Mouse (Mus musculus) midbrain, embryonic 16.5 days (tissue): ENCODE results near the gene Wdr78. TPM values are rescaled to one million over a fixed set of nuclear protein-coding genes. Genes with fewer than 3 reads are reported as not detected.

Source experiments
- ATAC-seq: fragments of 200-750 bp; cut with Nextera tagmentation; 2 replicates; pipeline ENCODE4 v1.8.0; 2017; ENCODE audit warnings: moderate TSS enrichment
- H3K27ac ChIP-seq: fragments of 300-500 bp; sonication (generic); 2 replicates; pipeline ENCODE4 v1.5.1; 2014; ENCODE audit warnings: mild to moderate bottlenecking, low read length, mixed read lengths
- H3K27me3 ChIP-seq: fragments of 300-500 bp; sonication (generic); 2 replicates; pipeline ENCODE4 v1.6.1; 2014; ENCODE audit warnings: low read depth, low read length, mixed read lengths; ENCODE audit not compliant: control insufficient read depth, insufficient read depth
- H3K36me3 ChIP-seq: fragments of 300-500 bp; sonication (generic); 2 replicates; pipeline ENCODE4 v1.6.1; 2014; ENCODE audit warnings: mild to moderate bottlenecking, low read length, moderate library complexity, mixed read lengths; ENCODE audit not compliant: control insufficient read depth, insufficient read depth
- H3K4me1 ChIP-seq: fragments of 300-500 bp; sonication (generic); 2 replicates; pipeline ENCODE4 v1.6.1; 2014; ENCODE audit warnings: mild to moderate bottlenecking, low read length, mixed read lengths; ENCODE audit not compliant: control insufficient read depth, insufficient read depth
- H3K4me2 ChIP-seq: fragments of 300-500 bp; sonication (generic); 2 replicates; pipeline ENCODE4 v1.6.1; 2014; ENCODE audit warnings: mild to moderate bottlenecking, low read length, mixed read lengths
- H3K4me3 ChIP-seq: fragments of 300-500 bp; sonication (generic); 2 replicates; pipeline ENCODE4 v1.5.1; 2014; ENCODE audit warnings: low read depth, mild to moderate bottlenecking, low read length, moderate library complexity, mixed read lengths
- H3K9ac ChIP-seq: fragments of 300-500 bp; sonication (generic); 2 replicates; pipeline ENCODE4 v1.6.1; 2014; ENCODE audit warnings: low read depth, low read length, mixed read lengths
- H3K9me3 ChIP-seq: fragments of 300-500 bp; sonication (generic); replicated peaks from 2 replicates; pipeline ENCODE4 v1.6.1; 2014; ENCODE audit warnings: mild to moderate bottlenecking, low read length, mixed read lengths; ENCODE audit not compliant: control insufficient read depth, poor library complexity, severe bottlenecking
- WGBS: fragments of 180-500 bp; shearing (Covaris S2); extraction: QIAGEN DNeasy Blood & Tissue Kit; methylation state at CpG from one replicate; pipeline ENCODE4 v1.1.7; 2014; 5-methylcytosine and 5-hydroxymethylcytosine counted together
- polyA plus RNA-seq: library from polyadenylated mRNA; unstranded; fragments of >200 nt; fragmentation: Nextera tagmentation; extraction: Ambion mirVana; gene quantifications from 2 replicates; pipeline ENCODE4 v1.2.1, GENCODE M21; 2015

Wdr78 gene
- polyA plus RNA-seq, 1 experiment from 2014 or later: 5.7 TPM

DNA sequence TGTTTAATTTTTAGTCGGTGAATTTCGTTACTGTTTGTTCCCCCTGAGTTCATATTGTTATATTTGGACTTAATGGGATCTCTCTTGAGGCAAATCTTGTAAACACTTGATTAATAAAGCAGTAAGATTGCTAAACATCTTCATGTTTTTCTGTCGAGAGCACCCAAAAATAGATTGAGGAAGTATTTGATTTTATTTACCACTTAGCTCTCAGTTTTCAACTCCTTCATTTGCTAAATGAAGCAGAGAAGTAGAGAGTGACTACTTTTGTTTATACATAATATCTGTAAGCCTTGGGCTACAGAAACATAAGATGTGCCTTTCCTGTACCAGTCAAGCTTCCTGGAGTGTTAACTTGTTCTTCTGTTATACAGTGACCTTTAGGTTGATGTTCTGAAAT, 6.0 kb upstream of the Wdr78 start:
- Histone ChIP-seq H3K4me2 (peak overlapping the region; percentile 80), H3K9ac (no peak overlapping the region), H3K4me3 (no peak overlapping the region), H3K4me1 (peaks cover 25% of the 10 kb centered on the region), H3K27ac (no peak overlapping the region), H3K9me3 (no peaks in the 10 kb centered on the region), H3K36me3 (no peaks in the 10 kb centered on the region), H3K27me3 (no peaks in the 10 kb centered on the region)
- no peak for ATAC-seq
- WGBS: 44% methylated on average over 3 of the region's 3 CpGs

DNA sequence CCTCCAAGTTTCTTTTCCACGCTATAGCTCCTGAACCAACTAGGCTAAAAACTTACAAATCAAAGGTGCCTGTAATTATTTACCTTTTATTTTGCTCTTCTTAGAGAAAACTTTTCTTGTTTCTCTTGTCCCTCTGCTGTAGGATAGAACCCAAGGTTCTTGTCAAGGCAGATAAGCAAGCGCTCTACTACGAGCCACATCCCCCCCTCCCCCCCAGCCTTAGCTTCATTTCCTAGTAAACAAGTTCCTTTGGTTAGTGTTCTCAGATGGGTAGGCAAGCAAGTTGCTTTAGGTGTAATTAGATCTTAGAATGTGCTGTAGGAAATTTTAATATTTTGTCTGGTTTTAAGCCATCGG, 5.7 kb upstream of the Wdr78 start:
- ATAC-seq: no peak
- Histone ChIP-seq H3K4me2 (peak overlapping the region; percentile 80), H3K9me3 (no peaks in the 10 kb centered on the region), H3K4me1 (peaks cover 28% of the 10 kb centered on the region), H3K36me3 (no peaks in the 10 kb centered on the region), H3K9ac (peak overlapping the region; percentile 72), H3K4me3 (peak overlapping the region; percentile 61), H3K27ac (peak overlapping the region; percentile 69), H3K27me3 (no peaks in the 10 kb centered on the region)
- 17% methylated on average over 4 of the region's 4 CpGs for WGBS

DNA sequence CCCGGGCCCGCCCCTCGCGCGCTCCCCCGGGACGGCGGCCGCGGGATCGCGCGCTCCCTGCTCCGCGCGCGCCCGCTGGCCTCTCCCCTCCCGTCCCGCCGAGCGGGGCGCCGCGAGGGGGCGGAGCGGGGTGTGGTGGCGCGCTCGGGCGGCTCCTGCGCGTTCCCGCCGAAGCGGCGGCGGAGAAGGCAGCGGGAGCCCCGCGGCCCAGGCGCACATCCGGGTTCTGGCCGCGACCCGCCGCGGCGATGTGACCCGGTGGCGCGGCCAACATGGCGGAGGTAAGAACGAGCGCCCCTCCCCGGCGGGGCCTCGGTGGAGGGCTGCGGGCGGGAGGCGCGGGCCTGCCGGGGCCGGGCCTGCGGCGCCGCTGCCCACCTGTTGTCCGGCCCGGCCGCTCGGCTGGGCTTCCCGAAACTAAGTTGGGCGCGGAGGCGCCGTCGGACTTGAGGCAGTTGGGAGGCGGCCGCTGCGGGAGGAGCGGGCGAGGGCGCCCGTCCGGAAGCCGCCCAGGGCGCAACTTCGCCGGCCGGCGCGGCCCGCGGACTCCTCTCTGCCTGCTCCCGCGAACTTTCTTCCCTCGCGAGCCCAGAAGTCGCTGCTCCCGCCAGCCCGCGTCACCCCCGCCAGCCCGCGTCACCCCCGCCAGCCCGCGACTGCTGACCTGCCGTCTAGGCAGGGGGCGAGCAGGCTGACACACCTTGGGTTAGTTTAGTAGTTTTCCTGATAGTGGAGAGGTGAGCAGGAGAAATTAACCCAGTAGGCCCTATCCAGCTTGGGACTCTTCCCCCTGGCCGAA, 5.1 kb upstream of the Wdr78 start:
- Histone ChIP-seq H3K27me3 (no peaks in the 10 kb centered on the region), H3K9ac (peak overlapping the region; percentile 72), H3K4me3 (peak overlapping the region; percentile 61), H3K4me2 (peak overlapping the region; percentile 80), H3K9me3 (no peaks in the 10 kb centered on the region), H3K27ac (peak overlapping the region; percentile 69), H3K4me1 (peaks cover 30% of the 10 kb centered on the region), H3K36me3 (no peaks in the 10 kb centered on the region)
- WGBS: under 1% methylated on average over 87 of the region's 111 CpGs
- peak; percentile 32 for ATAC-seq

DNA sequence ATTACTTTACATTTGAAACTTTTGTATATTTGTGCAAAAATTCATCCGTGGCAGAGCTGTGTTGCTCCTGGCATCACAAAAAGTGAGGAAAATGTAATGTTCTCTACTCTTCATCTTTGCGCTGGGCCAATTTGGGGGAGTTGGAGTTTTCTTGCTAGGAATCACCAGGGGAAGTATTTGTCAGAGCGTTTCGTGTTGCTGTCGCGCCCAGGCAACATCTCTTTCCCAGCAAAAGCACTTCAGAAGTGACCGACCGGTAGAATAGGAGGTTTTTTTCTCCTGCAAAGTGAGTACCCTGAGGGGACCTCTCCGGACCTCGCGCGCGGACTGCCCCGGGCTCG, 4.5 kb upstream of the Wdr78 start:
- under 1% methylated on average over 15 of the region's 15 CpGs for WGBS
- peaks cover 30% of the 10 kb centered on the region for H3K4me1 ChIP-seq
- no peaks in the 10 kb centered on the region for H3K27me3 ChIP-seq
- no peaks in the 10 kb centered on the region for H3K36me3 ChIP-seq
- H3K4me2 ChIP-seq: peak overlapping the region; percentile 80
- H3K9ac ChIP-seq: peak overlapping the region; percentile 72
- H3K9me3 ChIP-seq: no peaks in the 10 kb centered on the region
- peak overlapping the region; percentile 69 for H3K27ac ChIP-seq
- ATAC-seq: no peak
- H3K4me3 ChIP-seq: peak overlapping the region; percentile 61

DNA sequence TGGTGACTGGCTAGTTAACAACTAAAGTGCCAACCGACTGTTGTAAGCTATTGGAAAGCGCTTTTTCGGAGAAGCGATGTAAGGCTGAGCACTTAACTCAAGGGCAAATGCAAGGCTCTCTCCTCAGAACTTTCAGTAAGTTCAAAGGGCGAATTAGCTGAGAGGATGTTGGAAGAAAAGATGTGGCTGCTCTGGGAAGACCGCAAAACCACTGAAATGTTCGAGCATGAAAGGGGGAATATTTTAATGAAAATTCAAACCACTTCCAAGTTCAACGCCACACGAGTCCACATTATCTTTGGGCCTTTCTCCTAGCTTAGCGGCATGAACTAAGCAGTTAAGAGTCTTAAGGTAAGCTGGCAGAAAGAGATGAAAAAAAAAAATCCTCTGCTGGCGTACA, 953 bp downstream of the Wdr78 start:
- Histone ChIP-seq H3K4me1 (peaks cover 29% of the 10 kb centered on the region), H3K27me3 (no peaks in the 10 kb centered on the region), H3K4me3 (peak overlapping the region; percentile 86), H3K27ac (peak overlapping the region; percentile 100), H3K9me3 (no peaks in the 10 kb centered on the region), H3K9ac (peak overlapping the region; percentile 95), H3K36me3 (no peaks in the 10 kb centered on the region), H3K4me2 (peak overlapping the region; percentile 76)
- ATAC-seq: no peak
- WGBS: 12% methylated on average over 11 of the region's 11 CpGs

DNA sequence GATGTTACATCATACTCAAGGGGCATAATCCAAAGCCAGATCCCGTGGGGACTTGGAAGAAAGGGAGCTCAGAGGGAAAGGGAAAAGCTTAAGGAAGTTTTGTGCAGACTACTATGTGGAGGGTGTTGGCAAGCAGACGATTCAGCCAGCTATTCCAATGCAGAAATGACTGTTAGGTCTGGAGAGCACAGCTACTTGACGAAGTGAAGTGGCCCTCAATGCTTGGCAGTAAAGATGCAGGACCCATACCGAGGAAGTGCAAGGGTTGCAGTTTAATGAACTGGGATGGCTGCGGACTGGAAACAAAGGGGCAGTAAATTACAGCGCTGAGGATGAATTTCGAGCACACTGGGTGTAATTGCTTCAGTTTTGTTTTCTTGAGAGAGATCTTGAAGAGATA, 1.7 kb downstream of the Wdr78 start:
- H3K9ac ChIP-seq: 0 out of 2 replicates have a peak overlapping the region, but pooled peaks have one; percentile 32
- ATAC-seq: no peak
- H3K9me3 ChIP-seq: no peaks in the 10 kb centered on the region

DNA sequence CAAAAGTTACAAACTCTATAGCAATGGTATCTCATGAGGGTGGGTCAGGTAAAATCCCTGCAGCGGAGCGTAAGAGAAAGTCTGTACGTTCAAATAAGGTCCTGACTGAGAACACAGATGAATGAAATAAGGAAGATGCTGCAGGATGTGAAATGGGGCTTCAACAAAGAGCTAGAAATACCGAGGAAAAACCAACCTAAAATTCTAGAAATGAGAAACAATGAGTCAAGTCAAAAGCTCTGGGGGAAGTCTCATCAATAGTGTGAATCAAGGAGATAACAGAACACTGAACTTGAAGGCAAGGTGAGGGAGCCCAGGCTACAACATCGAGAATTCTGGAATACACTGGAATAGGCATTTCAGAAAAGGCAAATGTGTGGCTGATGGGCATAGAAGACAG, 15.8 kb downstream of the Wdr78 start:
- no peak overlapping the region for H3K4me3 ChIP-seq
- ATAC-seq: no peak
- no peak overlapping the region for H3K27ac ChIP-seq
- H3K4me2 ChIP-seq: no peak overlapping the region
- H3K27me3 ChIP-seq: no peaks in the 10 kb centered on the region
- H3K9me3 ChIP-seq: no peaks in the 10 kb centered on the region
- H3K9ac ChIP-seq: no peak overlapping the region
- H3K4me1 ChIP-seq: no peaks in the 10 kb centered on the region
- H3K36me3 ChIP-seq: no peaks in the 10 kb centered on the region
- WGBS: 90% methylated on average over 5 of the region's 5 CpGs

More for the DNA sequence above, 1.7 kb downstream of the Wdr78 start:
- Histone ChIP-seq H3K27ac (no peak overlapping the region), H3K27me3 (no peaks in the 10 kb centered on the region), H3K4me1 (peaks cover 29% of the 10 kb centered on the region), H3K4me2 (peak overlapping the region; percentile 76), H3K36me3 (no peaks in the 10 kb centered on the region), H3K4me3 (peak overlapping the region; percentile 86; the same call in 1 of the 2 replicates)
- 59% methylated on average over 7 of the region's 7 CpGs for WGBS

DNA sequence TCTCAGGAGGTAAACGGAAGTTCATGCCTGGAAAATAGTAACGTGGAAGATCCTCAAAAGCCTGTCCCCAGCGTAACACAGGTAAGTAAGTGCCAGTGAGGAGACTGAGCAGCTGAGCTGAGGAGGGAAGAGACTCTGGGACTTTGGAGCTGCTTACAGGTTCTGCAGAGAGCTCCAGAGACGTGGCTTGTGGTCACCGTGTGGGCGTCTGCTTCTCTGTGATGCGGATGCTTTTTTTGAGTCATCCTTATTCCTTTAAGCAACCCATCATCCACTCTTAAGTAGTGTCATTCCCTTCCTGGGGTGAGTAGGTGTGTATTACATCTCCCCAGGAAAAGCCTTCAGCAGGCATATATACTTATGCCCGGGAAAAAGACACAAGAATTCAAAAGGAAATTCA, 18.4 kb downstream of the Wdr78 start:
- Histone ChIP-seq H3K9ac (no peak overlapping the region), H3K9me3 (no peaks in the 10 kb centered on the region), H3K27ac (no peak overlapping the region), H3K36me3 (no peaks in the 10 kb centered on the region), H3K4me1 (no peaks in the 10 kb centered on the region), H3K4me2 (no peak overlapping the region), H3K27me3 (no peaks in the 10 kb centered on the region), H3K4me3 (no peak overlapping the region)
- ATAC-seq: no peak
- 93% methylated on average over 8 of the region's 8 CpGs for WGBS

DNA sequence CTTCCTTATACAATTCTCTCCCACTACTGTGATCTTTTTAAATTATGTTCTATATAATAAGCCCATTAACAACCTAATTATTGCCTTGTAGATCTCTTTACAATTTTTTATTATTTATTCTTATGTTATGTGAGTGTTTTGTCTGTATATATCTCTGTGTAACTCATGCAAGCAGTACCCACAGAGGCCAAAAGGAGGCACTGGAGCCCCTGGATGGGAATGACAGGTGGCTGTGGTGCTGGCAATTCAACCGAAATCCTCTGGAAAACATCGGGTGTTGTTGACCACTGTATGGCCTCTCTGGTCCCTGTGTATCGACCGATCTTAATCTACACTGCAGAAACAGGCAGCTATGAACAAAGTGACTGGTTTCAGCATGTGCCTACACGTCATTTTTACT, 29.1 kb downstream of the Wdr78 start:
- no peak for ATAC-seq
- no peak overlapping the region for H3K4me2 ChIP-seq
- no peaks in the 10 kb centered on the region for H3K36me3 ChIP-seq
- H3K4me1 ChIP-seq: no peaks in the 10 kb centered on the region
- WGBS: 91% methylated on average over 5 of the region's 5 CpGs
- H3K27me3 ChIP-seq: no peaks in the 10 kb centered on the region
- no peak overlapping the region for H3K27ac ChIP-seq
- no peak overlapping the region for H3K9ac ChIP-seq
- no peaks in the 10 kb centered on the region for H3K9me3 ChIP-seq
- no peak overlapping the region for H3K4me3 ChIP-seq
